Mouse (Mus musculus): ENCODE measurements around the gene Ddx23. TPM values are rescaled to one million over a fixed set of nuclear protein-coding genes. Genes with fewer than 3 reads are reported as not detected.
A peak's percentile ranks its signal among the peaks of the same experiment; 100 is the strongest.

Gene Ddx23
- polyA plus RNA-seq, 1 experiment from 2014 or later = 27.1 TPM

DNA sequence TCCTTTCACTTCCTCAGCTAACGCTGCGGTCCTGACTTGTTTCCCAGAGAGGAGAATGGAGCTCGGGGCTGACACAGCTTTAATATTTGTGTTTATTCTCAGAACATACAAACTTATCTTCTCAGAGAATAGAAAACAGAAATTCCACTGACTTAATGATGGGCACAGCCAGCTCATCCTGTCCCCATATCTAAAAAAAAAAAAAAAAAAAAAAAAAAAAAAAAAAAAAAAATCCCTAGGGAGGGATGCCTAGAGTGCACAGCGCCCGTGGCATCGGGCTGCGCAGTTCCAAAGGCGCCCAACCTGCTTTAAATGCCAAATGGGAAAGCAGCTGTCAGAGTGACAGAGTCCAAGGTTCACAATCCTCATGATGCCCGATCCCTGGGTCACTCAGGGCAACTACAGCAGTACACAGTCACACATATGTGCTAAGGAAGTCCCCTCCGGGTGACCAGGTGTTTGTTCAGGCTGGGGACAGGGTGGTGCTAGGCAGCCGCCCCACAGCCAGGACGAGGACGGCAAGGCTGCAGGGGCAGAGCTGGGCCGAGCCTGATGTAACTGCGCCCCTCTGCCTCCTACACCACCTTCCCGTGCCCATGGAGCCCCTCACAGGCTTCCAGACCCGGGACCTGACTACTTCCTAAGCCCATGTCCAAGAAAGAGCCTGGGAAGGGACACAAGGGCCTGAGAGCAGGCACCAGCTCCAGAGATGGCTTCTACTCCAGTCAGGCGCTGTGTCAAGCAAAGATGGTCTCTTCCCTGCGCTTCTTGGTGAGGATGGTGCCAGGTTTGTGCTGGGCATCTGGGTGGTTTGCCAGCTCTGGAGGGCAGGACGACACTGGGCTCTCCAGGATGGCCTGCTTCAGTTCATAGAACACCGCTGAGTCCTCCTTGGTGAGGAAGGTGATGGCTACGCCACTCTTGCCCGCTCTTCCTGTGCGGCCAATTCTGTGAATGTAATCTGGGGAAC, 17.4 kb downstream of the Ddx23 start:
- H3K9ac ChIP-seq (ENCODE audit: low read length) = no peak overlapping the region
- H3K36me3 ChIP-seq (ENCODE audit: control insufficient read depth, insufficient read depth, low read length) = peaks cover 100% of the 10 kb centered on the region
- no peak overlapping the region for H3K27ac ChIP-seq (ENCODE audit: low read depth)
- no peaks in the 10 kb centered on the region for H3K27me3 ChIP-seq (replicated peaks; ENCODE audit: control insufficient read depth, insufficient read depth, low read length)
- no peak overlapping the region for H3K4me2 ChIP-seq (ENCODE audit: low read length)
- WGBS = 87% methylated on average over 24 of the region's 24 CpGs
- no peaks in the 10 kb centered on the region for H3K4me1 ChIP-seq (replicated peaks; ENCODE audit: control insufficient read depth, insufficient read depth, low read length)
- no peak overlapping the region for H3K4me3 ChIP-seq (ENCODE audit: low read depth, low read length)
- ATAC-seq (replicated peaks; ENCODE audit: low FRiP score, low TSS enrichment, low read depth) = no peak
- H3K9me3 ChIP-seq (ENCODE audit: control insufficient read depth, low read length) = no peaks in the 10 kb centered on the region
- DNase-seq (ENCODE audit: low spot score) = no peak

DNA sequence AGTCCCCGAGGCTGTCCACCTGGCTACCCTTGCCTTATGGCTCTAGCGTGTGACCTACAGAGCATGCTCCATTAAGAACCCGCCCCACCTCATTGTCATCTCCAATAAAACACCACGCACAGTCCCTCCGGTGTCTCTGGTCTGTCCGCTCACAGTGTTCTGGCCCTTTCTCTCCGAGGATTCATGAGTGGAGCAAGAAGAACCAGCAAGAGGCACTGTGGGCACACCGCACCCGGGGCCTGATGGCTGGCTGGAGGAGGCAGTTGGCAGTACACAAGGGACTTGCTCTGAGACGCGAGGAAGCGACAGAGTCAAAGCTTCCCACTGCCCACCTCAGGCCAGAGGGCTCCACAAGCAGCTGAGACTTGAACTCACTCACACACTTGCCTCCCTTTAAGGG, 18.3 kb downstream of the Ddx23 start:
- H3K27me3 ChIP-seq (replicated peaks; ENCODE audit: control insufficient read depth, insufficient read depth, low read length) = no peaks in the 10 kb centered on the region
- no peak overlapping the region for H3K27ac ChIP-seq (ENCODE audit: low read depth)
- WGBS = 89% methylated on average over 12 of the region's 12 CpGs
- no peak overlapping the region for H3K4me2 ChIP-seq (ENCODE audit: low read length)
- ATAC-seq (replicated peaks; ENCODE audit: low FRiP score, low TSS enrichment, low read depth) = no peak
- H3K9ac ChIP-seq (ENCODE audit: low read length) = no peak overlapping the region
- H3K9me3 ChIP-seq (ENCODE audit: control insufficient read depth, low read length) = no peaks in the 10 kb centered on the region
- H3K36me3 ChIP-seq (ENCODE audit: control insufficient read depth, insufficient read depth, low read length) = peaks cover 99% of the 10 kb centered on the region
- no peak overlapping the region for H3K4me3 ChIP-seq (ENCODE audit: low read depth, low read length)
- DNase-seq (ENCODE audit: low spot score) = no peak
- H3K4me1 ChIP-seq (replicated peaks; ENCODE audit: control insufficient read depth, insufficient read depth, low read length) = no peaks in the 10 kb centered on the region

DNA sequence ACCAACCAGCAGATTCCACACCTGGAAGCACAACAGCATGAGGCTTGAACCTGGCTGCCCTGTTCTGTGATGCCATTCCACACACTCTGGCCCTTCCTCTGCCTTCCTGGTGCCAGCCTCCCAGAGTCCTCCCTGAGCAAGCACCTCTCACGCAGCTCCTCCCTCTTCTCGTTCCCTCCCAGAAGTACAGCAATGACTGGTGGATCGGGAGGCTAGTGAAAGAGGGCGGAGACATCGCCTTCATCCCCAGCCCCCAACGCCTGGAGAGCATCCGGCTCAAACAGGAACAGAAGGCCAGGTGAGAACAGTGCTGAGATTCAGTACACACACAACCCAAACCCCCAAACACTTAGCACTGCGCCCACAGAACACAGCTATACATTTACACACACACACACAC, 22.5 kb downstream of the Ddx23 start:
- H3K27ac ChIP-seq (ENCODE audit: low read depth) = no peak overlapping the region
- peaks cover 18% of the 10 kb centered on the region for H3K4me1 ChIP-seq (replicated peaks; ENCODE audit: control insufficient read depth, insufficient read depth, low read length)
- H3K36me3 ChIP-seq (ENCODE audit: control insufficient read depth, insufficient read depth, low read length) = peaks cover 57% of the 10 kb centered on the region
- no peak overlapping the region for H3K4me2 ChIP-seq (ENCODE audit: low read length)
- no peak overlapping the region for H3K4me3 ChIP-seq (ENCODE audit: low read depth, low read length)
- 28% methylated on average over 8 of the region's 8 CpGs for WGBS
- DNase-seq (ENCODE audit: low spot score) (no peak), ATAC-seq (replicated peaks; ENCODE audit: low FRiP score, low TSS enrichment, low read depth) (no peak)
- H3K27me3 ChIP-seq (replicated peaks; ENCODE audit: control insufficient read depth, insufficient read depth, low read length) = no peaks in the 10 kb centered on the region
- H3K9ac ChIP-seq (ENCODE audit: low read length) = no peak overlapping the region
- no peaks in the 10 kb centered on the region for H3K9me3 ChIP-seq (ENCODE audit: control insufficient read depth, low read length)

DNA sequence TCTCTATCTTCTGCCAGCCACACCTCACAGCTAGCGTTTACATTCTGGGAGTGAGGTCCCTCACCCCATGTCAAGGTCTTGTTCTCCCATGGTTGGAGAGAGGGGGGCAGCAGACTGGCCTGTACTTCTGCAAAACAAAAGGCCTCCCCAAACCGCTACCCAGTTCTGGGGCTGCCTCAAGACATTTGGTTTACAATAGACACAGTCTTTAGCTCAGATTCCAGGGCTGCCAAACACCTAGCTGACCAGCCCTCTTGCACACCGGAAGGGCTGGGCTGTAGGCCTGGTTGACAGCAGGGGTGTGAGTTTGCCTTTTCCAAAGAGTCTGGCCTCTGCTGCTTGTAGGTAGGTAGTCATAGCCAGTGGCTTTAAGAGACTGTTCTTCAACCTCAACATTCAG, 25.5 kb downstream of the Ddx23 start:
- WGBS = 46% methylated on average over 3 of the region's 3 CpGs
- Histone ChIP-seq H3K4me2 (ENCODE audit: low read length) (no peak overlapping the region), H3K9me3 (ENCODE audit: control insufficient read depth, low read length) (no peaks in the 10 kb centered on the region), H3K4me3 (ENCODE audit: low read depth, low read length) (no peak overlapping the region), H3K27me3 (replicated peaks; ENCODE audit: control insufficient read depth, insufficient read depth, low read length) (peaks cover 6% of the 10 kb centered on the region; the same call in 1 of the 2 replicates), H3K36me3 (ENCODE audit: control insufficient read depth, insufficient read depth, low read length) (peaks cover 27% of the 10 kb centered on the region), H3K27ac (ENCODE audit: low read depth) (no peak overlapping the region), H3K4me1 (replicated peaks; ENCODE audit: control insufficient read depth, insufficient read depth, low read length) (peaks cover 35% of the 10 kb centered on the region), H3K9ac (ENCODE audit: low read length) (no peak overlapping the region)
- ATAC-seq (replicated peaks; ENCODE audit: low FRiP score, low TSS enrichment, low read depth) = no peak
- DNase-seq (ENCODE audit: low spot score) = no peak

DNA sequence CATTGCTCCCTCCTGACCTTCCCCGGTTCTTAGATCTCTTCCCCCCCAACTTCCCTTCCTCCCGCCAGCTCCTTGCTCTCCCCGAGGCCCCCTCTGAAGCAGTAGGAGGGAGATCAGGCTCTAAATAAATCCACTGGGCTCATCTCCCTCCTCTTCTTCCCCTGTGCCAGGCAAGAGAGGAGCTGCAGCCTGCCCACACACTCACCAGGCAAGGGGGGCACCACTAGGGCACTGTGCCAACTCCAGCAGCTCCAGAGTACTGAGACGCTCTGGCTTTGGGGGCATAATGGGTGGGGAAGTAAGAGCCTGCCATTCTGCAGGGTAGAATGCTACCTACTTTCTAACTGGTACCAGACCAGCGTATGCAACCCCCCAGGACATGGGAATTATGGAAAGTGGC, 26.2 kb downstream of the Ddx23 start:
- DNase-seq (ENCODE audit: low spot score) (no peak), ATAC-seq (replicated peaks; ENCODE audit: low FRiP score, low TSS enrichment, low read depth) (no peak)
- Histone ChIP-seq H3K27ac (ENCODE audit: low read depth) (no peak overlapping the region), H3K4me3 (ENCODE audit: low read depth, low read length) (no peak overlapping the region; the same call in 1 of the 2 replicates), H3K36me3 (ENCODE audit: control insufficient read depth, insufficient read depth, low read length) (peaks cover 20% of the 10 kb centered on the region), H3K27me3 (replicated peaks; ENCODE audit: control insufficient read depth, insufficient read depth, low read length) (peaks cover 6% of the 10 kb centered on the region; the same call in 1 of the 2 replicates), H3K9ac (ENCODE audit: low read length) (no peak overlapping the region), H3K9me3 (ENCODE audit: control insufficient read depth, low read length) (no peaks in the 10 kb centered on the region), H3K4me1 (replicated peaks; ENCODE audit: control insufficient read depth, insufficient read depth, low read length) (peaks cover 38% of the 10 kb centered on the region), H3K4me2 (ENCODE audit: low read length) (peak overlapping the region; percentile 91)
- WGBS = 54% methylated on average over 5 of the region's 5 CpGs

DNA sequence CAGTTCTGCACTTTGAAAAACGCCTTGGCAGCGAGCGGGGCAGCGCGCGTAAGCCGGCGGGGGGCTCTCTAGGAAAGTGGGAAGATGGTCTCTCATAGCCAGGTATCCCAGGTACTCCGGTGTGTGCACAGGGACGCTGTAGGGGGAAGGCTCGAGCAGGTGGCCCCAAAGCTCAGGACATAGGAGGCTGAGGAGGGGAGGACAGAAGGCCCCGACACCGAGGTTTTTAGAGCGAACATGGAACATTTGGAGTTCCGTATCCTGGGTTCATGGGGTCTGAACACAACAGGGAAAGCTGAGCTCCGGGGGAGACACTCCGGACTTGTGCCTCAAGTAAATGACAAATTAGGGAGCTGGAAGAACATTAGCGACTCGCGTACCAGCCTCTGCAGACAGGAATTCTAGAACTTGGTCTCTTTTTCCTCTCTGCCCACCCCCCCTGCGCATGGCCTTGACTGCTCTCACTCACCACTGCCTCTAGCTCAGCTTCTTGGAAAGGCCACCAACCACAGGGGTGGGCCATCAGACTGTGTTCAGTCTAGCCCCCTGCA, 27.3 kb downstream of the Ddx23 start:
- WGBS = 2% methylated on average over 21 of the region's 21 CpGs
- ATAC-seq (replicated peaks; ENCODE audit: low FRiP score, low TSS enrichment, low read depth) (no peak), DNase-seq (ENCODE audit: low spot score) (peak; percentile 64)
- no peaks in the 10 kb centered on the region for H3K9me3 ChIP-seq (ENCODE audit: control insufficient read depth, low read length)
- peaks cover 9% of the 10 kb centered on the region; the same call in 1 of the 2 replicates for H3K36me3 ChIP-seq (ENCODE audit: control insufficient read depth, insufficient read depth, low read length)
- H3K9ac ChIP-seq (ENCODE audit: low read length) = peak overlapping the region; percentile 73
- peaks cover 41% of the 10 kb centered on the region for H3K4me1 ChIP-seq (replicated peaks; ENCODE audit: control insufficient read depth, insufficient read depth, low read length)
- H3K4me3 ChIP-seq (ENCODE audit: low read depth, low read length) = peak overlapping the region; percentile 76
- H3K4me2 ChIP-seq (ENCODE audit: low read length) = peak overlapping the region; percentile 91
- H3K27ac ChIP-seq (ENCODE audit: low read depth) = peak overlapping the region; percentile 85; the same call in 1 of the 2 replicates
- H3K27me3 ChIP-seq (replicated peaks; ENCODE audit: control insufficient read depth, insufficient read depth, low read length) = peaks cover 6% of the 10 kb centered on the region; the same call in 1 of the 2 replicates

DNA sequence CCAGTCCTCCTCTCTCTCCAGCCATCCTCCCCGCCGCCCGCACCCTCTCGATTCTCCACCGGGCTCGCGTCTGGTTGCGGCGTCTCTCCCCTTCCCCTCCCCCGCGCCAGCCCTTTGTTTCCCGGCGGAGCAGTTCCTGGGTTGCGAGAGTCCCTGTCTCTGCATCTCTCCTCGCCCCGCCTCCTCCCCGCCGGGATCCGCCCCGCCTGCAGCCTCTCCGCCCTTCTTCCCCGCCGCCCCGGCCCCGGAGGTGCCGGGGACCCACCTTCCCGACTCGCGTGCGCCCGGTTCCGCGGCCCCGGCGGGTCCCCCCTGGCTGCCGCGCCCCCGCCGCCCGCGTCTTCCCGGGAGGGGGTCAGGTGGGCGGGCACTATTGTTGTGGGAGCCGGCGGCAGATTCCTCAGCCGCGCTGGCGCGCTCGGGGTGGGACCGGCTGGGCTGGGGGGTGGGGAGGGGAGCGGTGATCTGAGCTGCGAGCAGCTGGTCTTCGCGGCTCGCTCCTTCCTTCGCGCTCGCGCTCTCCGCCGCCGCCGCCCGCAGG, 28.1 kb downstream of the Ddx23 start:
- peak overlapping the region; percentile 91 for H3K4me2 ChIP-seq (ENCODE audit: low read length)
- under 1% methylated on average over 48 of the region's 65 CpGs for whole genome bisulfite sequencing
- peaks cover 41% of the 10 kb centered on the region for H3K4me1 ChIP-seq (replicated peaks; ENCODE audit: control insufficient read depth, insufficient read depth, low read length)
- H3K27me3 ChIP-seq (replicated peaks; ENCODE audit: control insufficient read depth, insufficient read depth, low read length) = peaks cover 6% of the 10 kb centered on the region; the same call in 1 of the 2 replicates
- ATAC-seq (replicated peaks; ENCODE audit: low FRiP score, low TSS enrichment, low read depth) = peak; percentile 64
- DNase-seq (ENCODE audit: low spot score) = peak; percentile 94
- no peaks in the 10 kb centered on the region for H3K9me3 ChIP-seq (ENCODE audit: control insufficient read depth, low read length)
- peak overlapping the region; percentile 73 for H3K9ac ChIP-seq (ENCODE audit: low read length)
- peaks cover 1% of the 10 kb centered on the region; the same call in 1 of the 2 replicates for H3K36me3 ChIP-seq (ENCODE audit: control insufficient read depth, insufficient read depth, low read length)
- H3K27ac ChIP-seq (ENCODE audit: low read depth) = peak overlapping the region; percentile 85
- H3K4me3 ChIP-seq (ENCODE audit: low read depth, low read length) = peak overlapping the region; percentile 76

DNA sequence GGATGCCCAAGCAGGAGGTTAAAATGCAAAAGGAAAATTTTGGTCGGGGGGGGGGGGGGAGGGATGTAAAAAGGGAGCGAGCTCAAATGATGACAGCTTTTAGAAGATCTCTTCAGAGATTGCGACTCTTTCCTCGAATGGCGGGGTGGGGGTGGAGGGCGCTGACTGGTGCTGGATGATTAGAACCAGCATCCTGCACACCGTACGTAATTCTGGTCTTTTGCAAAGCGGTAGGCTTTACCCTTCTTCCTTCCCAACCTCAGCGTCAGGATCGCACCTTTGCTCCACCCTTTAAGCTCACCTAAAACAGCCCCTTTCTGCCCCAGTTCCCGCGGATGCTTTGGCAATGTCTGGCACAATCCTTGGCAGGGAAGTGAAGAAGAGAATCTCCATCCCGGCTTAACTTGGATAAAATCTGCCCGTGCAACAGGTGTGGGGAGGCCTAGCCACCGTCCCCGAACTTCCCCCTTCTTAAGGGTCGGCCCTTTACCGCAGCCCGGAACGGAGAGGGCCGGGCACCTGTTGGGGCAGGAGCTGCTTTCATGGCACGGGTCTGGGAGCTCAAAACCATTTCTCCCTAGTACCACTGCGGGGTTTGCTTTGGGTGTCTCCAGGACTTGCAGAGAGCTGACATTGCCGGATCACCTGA, 28.7 kb downstream of the Ddx23 start:
- H3K4me1 ChIP-seq (replicated peaks; ENCODE audit: control insufficient read depth, insufficient read depth, low read length) = peaks cover 45% of the 10 kb centered on the region
- H3K4me2 ChIP-seq (ENCODE audit: low read length) = peak overlapping the region; percentile 91
- peak overlapping the region; percentile 76 for H3K4me3 ChIP-seq (ENCODE audit: low read depth, low read length)
- H3K9me3 ChIP-seq (ENCODE audit: control insufficient read depth, low read length) = no peaks in the 10 kb centered on the region
- ATAC-seq (replicated peaks; ENCODE audit: low FRiP score, low TSS enrichment, low read depth) (no peak), DNase-seq (ENCODE audit: low spot score) (peak; percentile 63)
- H3K9ac ChIP-seq (ENCODE audit: low read length) = peak overlapping the region; percentile 73
- H3K36me3 ChIP-seq (ENCODE audit: control insufficient read depth, insufficient read depth, low read length) = no peaks in the 10 kb centered on the region
- H3K27ac ChIP-seq (ENCODE audit: low read depth) = peak overlapping the region; percentile 85
- peaks cover 6% of the 10 kb centered on the region; the same call in 1 of the 2 replicates for H3K27me3 ChIP-seq (replicated peaks; ENCODE audit: control insufficient read depth, insufficient read depth, low read length)
- under 1% methylated on average over 25 of the region's 25 CpGs for WGBS
